Mouse (Mus musculus): Measurements from ENCODE around the gene 4933416C03Rik. TPM values are rescaled to one million over a fixed set of nuclear protein-coding genes. Genes with fewer than 3 reads are reported as not detected.

The 4933416C03Rik gene
- polyA plus RNA-seq, 1 experiment: 0.19 TPM

- no peak for DNase-seq (ENCODE audit: low spot score)
These were observed 34.3 kb downstream of the 4933416C03Rik start for GRCm38 (mm10) chr10:116079396-116079795.

GRCm38 (mm10) chr10:116078636-116079035, 35.1 kb downstream of the 4933416C03Rik start:
- DNase-seq (ENCODE audit: low spot score): no peak

GRCm38 (mm10) chr10:116075954-116076353, 37.8 kb downstream of the 4933416C03Rik start:
- DNase-seq (ENCODE audit: low spot score): no peak

Other genes with a start within 250 kb of the 4933416C03Rik start
- gene Ptprr, start 95.7 kb downstream of the 4933416C03Rik start, polyA plus RNA-seq (2012; rRNA removed): 22.5 and 27.8 TPM in 2 replicates
- gene Ptprb, start 161.6 kb upstream of the 4933416C03Rik start, polyA plus RNA-seq (2012; rRNA removed): 9.5 and 14.5 TPM in 2 replicates